Mouse (Mus musculus) CH12.LX (cell line): ENCODE data around the gene Gzmg.

Source experiments
- CTCF ChIP-seq, 2 experiments: IDR thresholded peaks in 1 of 2; conservative IDR thresholded peaks in 1 of 2; 2 replicates each; pipeline ENCODE4 v1.5.1; 2011 to 2012; ENCODE audit warnings: low read depth in 2 of 2, low read length in 2 of 2, improper control_type of control experiment in 1 of 2, inconsistent platforms in 1 of 2, mild to moderate bottlenecking in 1 of 2, moderate library complexity in 1 of 2
- EP300 ChIP-seq: IDR thresholded peaks from 2 replicates; pipeline ENCODE4 v1.6.1; 2011; ENCODE audit warnings: low read length, improper control_type of control experiment
- MAX ChIP-seq: IDR thresholded peaks from 2 replicates; pipeline ENCODE4 v1.6.1; 2011; ENCODE audit warnings: low read length, improper control_type of control experiment
- POLR2A ChIP-seq: IDR thresholded peaks from 2 replicates; pipeline ENCODE4 v1.6.1; 2011; ENCODE audit warnings: low read depth, mild to moderate bottlenecking, improper control_type of control experiment, low read length
- ZC3H11A ChIP-seq: IDR thresholded peaks from 2 replicates; pipeline ENCODE4 v1.6.1; 2012; ENCODE audit warnings: low read depth, mild to moderate bottlenecking, inconsistent platforms, low read length, improper control_type of control experiment

GRCm38 (mm10) chr14:56186946-56187345, 27.6 kb upstream of the Gzmg start:
- TF ChIP-seq POLR2A (no peak), ZC3H11A (no peak), EP300 (no peak), MAX (no peak), CTCF (conservative IDR thresholded peaks at IDR 0.05 in 1 of 2, IDR thresholded peaks at IDR 0.05 in 1 of 2; ENCODE audit: low read depth in 2 of 2, low read length in 2 of 2) (peak; percentile 18 to 63; a peak in 2 of 4 replicates)
